Mouse (Mus musculus) cerebellum, adult 2 months (tissue): Measurements from ENCODE around the gene Sox1. TPM values are rescaled to one million over a fixed set of nuclear protein-coding genes. Genes with fewer than 3 reads are reported as not detected.

Source experiments
- DNase-seq, 2 experiments: peaks; one replicate each; pipeline ENCODE4 v3.0.0; 2021
- H3K27ac ChIP-seq: fragments of 200-500 bp; 2 replicates; pipeline ENCODE4 v1.5.1; 2012; ENCODE audit warnings: low read length, control low read depth, inconsistent platforms; ENCODE audit not compliant: insufficient read depth
- H3K27me3 ChIP-seq: fragments of 200-500 bp; 2 replicates; pipeline ENCODE4 v1.6.1; 2012; ENCODE audit warnings: inconsistent platforms, mild to moderate bottlenecking, low read length, moderate library complexity; ENCODE audit not compliant: control insufficient read depth, insufficient read depth
- H3K4me1 ChIP-seq: fragments of 200-500 bp; 2 replicates; pipeline ENCODE4 v1.6.1; 2011; ENCODE audit warnings: low read length; ENCODE audit not compliant: control insufficient read depth, insufficient read depth
- H3K4me3 ChIP-seq: fragments of 200-500 bp; replicated peaks from 2 replicates; pipeline ENCODE3; 2011; ENCODE audit warnings: mild to moderate bottlenecking, low read depth, low read length, control low read depth; ENCODE audit not compliant: insufficient read depth
- CTCF ChIP-seq: fragments of 200-500 bp; IDR thresholded peaks from 2 replicates; pipeline ENCODE4 v1.5.1; 2011; ENCODE audit warnings: low read depth, mild to moderate bottlenecking, control low read depth, low read length, moderate library complexity, borderline replicate concordance; ENCODE audit not compliant: insufficient read depth
- POLR2A ChIP-seq: fragments of 200-500 bp; IDR thresholded peaks from 2 replicates; pipeline ENCODE4 v1.6.1; 2011; ENCODE audit warnings: low read length, control low read depth, borderline replicate concordance; ENCODE audit not compliant: insufficient read depth
- WGBS: fragments of 180-500 bp; shearing (Covaris S2); methylation state at CpG from one replicate; pipeline ENCODE4 v1.1.7; 2018; 5-methylcytosine and 5-hydroxymethylcytosine counted together
- polyA plus RNA-seq: library from polyadenylated mRNA; depleted of rRNA; stranded (reverse); fragments of >200 nt; gene quantifications from 2 replicates; pipeline ENCODE4 v1.2.3, GENCODE M21; 2012

Sox1 gene
- polyA plus RNA-seq, 1 experiment: 8.2 TPM

GRCm38 (mm10) chr8:12430900-12431737, 36.0 kb downstream of the Sox1 start:
- TF ChIP-seq CTCF: no peak
- no peak for TF ChIP-seq POLR2A
- 11% methylated on average over 50 of the region's 51 CpGs for WGBS
- Histone ChIP-seq H3K4me1 (0 out of 2 replicates have a peak, but pooled peaks cover 3% of the 10 kb centered on the region), H3K27ac (no peak overlapping the region), H3K27me3 (peaks cover 2% of the 10 kb centered on the region; the same call in 1 of the 2 replicates), H3K4me3 (no peak overlapping the region)
- DNase-seq: no peak

- 79% methylated on average over 6 of the region's 6 CpGs for WGBS
- H3K4me1 ChIP-seq: 0 out of 2 replicates have a peak, but pooled peaks cover 3% of the 10 kb centered on the region
- H3K27me3 ChIP-seq: peaks cover 2% of the 10 kb centered on the region; the same call in 1 of the 2 replicates
- TF ChIP-seq CTCF (no peak), POLR2A (no peak)
- no peak overlapping the region for H3K4me3 ChIP-seq
- H3K27ac ChIP-seq: no peak overlapping the region
- no peak for DNase-seq
These were observed 36.6 kb downstream of the Sox1 start for GRCm38 (mm10) chr8:12431738-12432055.

- H3K27ac ChIP-seq: no peak overlapping the region
- no peak overlapping the region for H3K4me3 ChIP-seq
- TF ChIP-seq POLR2A (no peak), CTCF (no peak)
- 0 out of 2 replicates have a peak, but pooled peaks cover 3% of the 10 kb centered on the region for H3K4me1 ChIP-seq
- WGBS: 31% methylated on average over 7 of the region's 7 CpGs
- peak in 1 of 2 experiments; percentile 12 for DNase-seq
- peaks cover 2% of the 10 kb centered on the region; the same call in 1 of the 2 replicates for H3K27me3 ChIP-seq
These were observed 37.5 kb downstream of the Sox1 start for GRCm38 (mm10) chr8:12432546-12432945.

- TF ChIP-seq CTCF: no peak
- no peak for TF ChIP-seq POLR2A
- 19% methylated on average over 3 of the region's 3 CpGs for WGBS
- peaks cover under 1% of the 10 kb centered on the region; the same call in 1 of the 2 replicates for H3K27me3 ChIP-seq
- no peak overlapping the region for H3K4me3 ChIP-seq
- H3K4me1 ChIP-seq: 0 out of 2 replicates have a peak, but pooled peaks cover 3% of the 10 kb centered on the region
- no peak overlapping the region for H3K27ac ChIP-seq
- DNase-seq: no peak
These were observed 39.7 kb downstream of the Sox1 start for GRCm38 (mm10) chr8:12434771-12435170.

- Histone ChIP-seq H3K4me3 (no peak overlapping the region), H3K27ac (no peak overlapping the region), H3K4me1 (no peaks in the 10 kb centered on the region), H3K27me3 (no peaks in the 10 kb centered on the region; the same call in 1 of the 2 replicates)
- WGBS: 92% methylated on average over 6 of the region's 6 CpGs
- TF ChIP-seq CTCF (no peak), POLR2A (no peak)
- DNase-seq: no peak
These were observed 42.9 kb downstream of the Sox1 start for GRCm38 (mm10) chr8:12438021-12438420.

- Histone ChIP-seq H3K27ac (no peak overlapping the region), H3K4me1 (no peaks in the 10 kb centered on the region), H3K4me3 (no peak overlapping the region), H3K27me3 (no peaks in the 10 kb centered on the region)
- no peak for DNase-seq
- TF ChIP-seq CTCF: no peak
- no peak for TF ChIP-seq POLR2A
- WGBS: 46% methylated on average over 4 of the region's 4 CpGs
These were observed 43.9 kb downstream of the Sox1 start for GRCm38 (mm10) chr8:12439044-12439443.

GRCm38 (mm10) chr8:12439846-12440245, 44.8 kb downstream of the Sox1 start:
- Histone ChIP-seq H3K27me3 (no peaks in the 10 kb centered on the region), H3K27ac (no peak overlapping the region), H3K4me3 (no peak overlapping the region), H3K4me1 (no peaks in the 10 kb centered on the region)
- TF ChIP-seq CTCF (no peak), POLR2A (no peak)
- no peak for DNase-seq
- WGBS: 92% methylated on average over 10 of the region's 10 CpGs

GRCm38 (mm10) chr8:12440997-12441396, 45.9 kb downstream of the Sox1 start:
- no peak for DNase-seq
- Histone ChIP-seq H3K27me3 (no peaks in the 10 kb centered on the region), H3K4me3 (no peak overlapping the region), H3K4me1 (no peaks in the 10 kb centered on the region), H3K27ac (no peak overlapping the region)
- 83% methylated on average over 4 of the region's 4 CpGs for WGBS
- TF ChIP-seq POLR2A: no peak
- TF ChIP-seq CTCF: no peak
